Mouse (Mus musculus) left cerebral cortex, postnatal 10 days (tissue): ENCODE measurements around the gene Srrd. TPM values are rescaled to one million over a fixed set of nuclear protein-coding genes. Genes with fewer than 3 reads are reported as not detected.

Experiments
- DNase-seq, 2 experiments: peaks; one replicate each; pipeline ENCODE4 v3.0.0; 2021 to 2022; ENCODE audit warnings: low spot score in 2 of 2, mixed read lengths in 1 of 2; ENCODE audit errors: extremely low spot score in 1 of 2
- intact Hi-C: fragments of 180-260 bp; cut with DNase I; formaldehyde crosslinking; loops from one replicate; pipeline ENCODE4 v1.15.1; 2025
- total RNA-seq, 2 experiments: library from RNA; stranded (reverse); gene quantifications; 2 replicates each; pipeline ENCODE4 v1.2.3; 2021

The Srrd gene
- total RNA-seq, 2 experiments from 2014 or later, result 27.9 to 30.0 TPM

DNA sequence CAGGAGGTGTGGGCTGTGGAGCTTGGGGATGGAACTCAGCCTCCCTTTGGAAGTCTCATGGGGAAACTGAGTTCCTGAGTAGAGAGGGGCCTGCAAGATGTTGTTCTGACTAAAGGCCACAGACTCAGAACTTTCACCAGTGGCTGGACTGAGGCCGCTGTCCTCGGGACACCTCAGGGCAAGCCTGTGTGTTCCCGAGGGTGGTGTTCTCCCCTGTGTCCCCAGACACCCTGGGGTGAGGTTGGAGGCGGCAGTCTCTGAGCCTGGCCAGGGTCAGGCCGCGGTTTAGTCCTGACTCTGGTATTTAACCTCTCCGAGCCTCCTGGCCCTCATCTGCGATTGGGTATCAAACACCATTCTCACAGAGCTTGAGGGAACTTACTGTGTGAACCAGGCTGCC, 47.3 kb downstream of the Srrd start:
- DNase-seq, result no peak

DNA sequence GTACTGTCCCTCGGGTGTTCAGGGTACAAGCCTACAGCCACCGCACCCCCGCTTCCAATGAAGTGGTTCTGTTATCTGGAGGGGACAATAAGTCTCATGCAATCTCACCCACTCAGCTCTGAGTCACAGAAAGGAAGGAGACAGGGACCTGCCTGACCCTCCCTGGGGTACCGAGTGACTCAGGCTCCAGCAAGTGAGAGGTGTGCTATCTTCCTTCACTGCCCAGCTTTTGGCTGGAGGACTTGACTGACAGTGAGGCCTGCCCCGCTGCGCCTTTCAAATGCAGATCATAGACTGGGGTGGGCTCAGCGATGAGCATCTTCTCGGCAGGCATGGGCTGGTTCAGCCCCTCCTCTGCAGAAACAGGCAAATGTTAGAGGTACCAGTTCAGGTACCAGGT, 47.7 kb downstream of the Srrd start:
- intact Hi-C loops, result no loop called here
- DNase-seq, result no peak

More for the DNA sequence above, 47.3 kb downstream of the Srrd start:
- intact Hi-C loops, result no loop called here

DNA sequence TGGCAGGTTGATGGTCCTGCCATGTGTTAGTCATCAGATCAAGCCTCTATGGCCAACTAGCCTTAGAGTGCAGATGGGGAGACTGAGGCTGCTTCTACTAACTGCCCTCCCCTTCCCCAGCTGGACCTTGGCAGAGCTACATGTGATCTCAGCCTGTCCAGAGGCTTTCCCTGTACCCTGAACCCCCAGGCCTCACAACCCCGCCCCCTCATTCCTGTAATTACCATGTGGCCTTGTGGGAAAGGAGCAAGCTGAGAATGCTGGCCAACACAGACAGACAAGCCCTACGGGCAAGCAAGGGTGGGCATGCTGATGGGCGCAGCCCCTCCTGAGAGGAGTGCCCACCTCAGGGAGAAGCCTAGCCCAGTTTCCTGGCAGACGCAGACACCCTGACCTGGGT, 48.1 kb downstream of the Srrd start:
- DNase-seq, result no peak
- intact Hi-C loops, result no loop called here

DNA sequence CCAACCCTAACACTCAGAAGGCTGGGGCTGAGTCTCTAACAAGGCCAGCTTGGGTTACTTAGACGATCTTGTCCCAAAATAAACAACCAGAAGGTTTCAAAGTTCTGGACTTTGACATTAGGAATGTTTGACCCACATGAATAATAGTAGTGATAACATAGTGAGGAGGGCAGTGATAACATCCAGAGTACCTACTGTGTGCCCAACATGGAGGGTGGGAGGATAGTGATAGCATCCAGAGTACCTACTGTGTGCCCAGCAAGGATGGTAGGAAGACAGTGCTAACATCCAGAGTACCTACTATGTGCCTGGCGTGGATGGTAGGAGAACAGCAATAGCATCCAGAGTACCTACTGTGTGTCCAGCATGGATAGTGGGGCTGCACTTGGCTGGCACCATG, 49.0 kb downstream of the Srrd start:
- intact Hi-C loops, result no loop called here
- no peak for DNase-seq

DNA sequence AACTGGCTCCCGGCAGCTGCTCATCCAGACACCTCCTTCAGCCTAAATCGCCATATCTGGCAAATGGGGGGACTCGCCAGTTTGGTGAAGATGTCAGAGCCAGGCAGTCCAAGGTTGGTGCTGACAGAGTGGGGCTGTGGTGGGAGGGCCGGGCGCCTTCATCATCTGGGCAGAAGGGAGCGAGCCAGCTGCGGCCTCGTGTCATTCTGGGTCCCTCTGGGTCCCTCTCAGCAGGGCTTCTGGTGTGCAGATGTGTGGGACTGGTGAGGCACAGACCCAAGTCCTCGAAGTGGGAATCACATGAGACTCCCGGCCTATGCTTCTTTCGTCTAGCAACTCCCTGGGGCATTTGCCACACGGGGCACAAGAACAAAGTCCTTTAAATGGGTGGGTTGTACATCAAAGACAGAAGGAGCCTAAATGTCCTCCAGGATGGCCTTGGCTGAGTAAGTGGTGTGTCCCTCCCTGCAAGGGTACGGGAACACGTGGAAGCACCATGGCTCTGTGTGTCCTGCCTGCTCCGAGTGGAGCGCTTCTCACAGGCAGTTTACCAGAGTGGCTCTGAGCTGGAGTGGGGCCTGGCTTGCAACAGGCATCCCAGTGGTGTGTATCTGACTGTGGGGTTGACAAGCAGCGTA, 50.4 kb downstream of the Srrd start:
- intact Hi-C loops, result no loop called here

DNA sequence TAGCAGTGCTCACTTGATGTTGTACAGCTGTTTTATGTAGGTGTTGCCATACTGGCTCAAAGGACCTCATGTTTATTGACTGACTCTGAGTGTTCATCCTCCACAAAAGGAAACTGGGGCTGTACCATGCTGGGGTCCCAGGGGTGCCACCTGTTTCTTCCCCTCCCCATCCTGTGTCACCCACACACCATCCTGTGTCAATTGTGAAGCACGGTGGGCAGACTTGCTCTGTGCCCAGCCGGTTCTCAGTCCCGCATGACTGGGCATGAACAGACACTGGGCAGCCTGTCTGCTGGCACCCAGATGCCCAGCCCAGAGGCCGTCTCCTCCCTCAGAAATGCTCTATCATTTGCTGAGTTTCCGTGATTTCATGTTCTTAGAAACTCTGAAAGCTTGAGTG, 51.0 kb downstream of the Srrd start:
- DNase-seq, result no peak
- intact Hi-C loops, result no loop called here

More for the DNA sequence above, 50.4 kb downstream of the Srrd start:
- no peak for DNase-seq

DNA sequence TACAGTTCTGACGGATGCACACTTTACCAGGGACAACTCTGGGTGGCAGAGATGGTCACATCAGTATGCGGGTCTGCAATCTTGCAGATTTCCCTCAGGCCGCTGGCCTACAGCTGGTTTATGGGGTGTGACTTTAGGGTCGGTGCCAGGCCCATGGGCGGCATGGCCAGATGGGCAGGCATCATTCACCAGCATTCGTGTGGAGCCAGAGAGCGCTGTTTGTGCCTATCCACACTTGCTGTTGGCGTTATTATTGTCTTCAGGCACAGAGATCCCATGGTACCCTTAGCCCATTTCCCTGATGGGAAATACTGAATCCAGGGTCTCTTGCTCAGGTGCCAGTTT, 52.3 kb downstream of the Srrd start:
- no peak for DNase-seq
- intact Hi-C loops, result no loop called here

DNA sequence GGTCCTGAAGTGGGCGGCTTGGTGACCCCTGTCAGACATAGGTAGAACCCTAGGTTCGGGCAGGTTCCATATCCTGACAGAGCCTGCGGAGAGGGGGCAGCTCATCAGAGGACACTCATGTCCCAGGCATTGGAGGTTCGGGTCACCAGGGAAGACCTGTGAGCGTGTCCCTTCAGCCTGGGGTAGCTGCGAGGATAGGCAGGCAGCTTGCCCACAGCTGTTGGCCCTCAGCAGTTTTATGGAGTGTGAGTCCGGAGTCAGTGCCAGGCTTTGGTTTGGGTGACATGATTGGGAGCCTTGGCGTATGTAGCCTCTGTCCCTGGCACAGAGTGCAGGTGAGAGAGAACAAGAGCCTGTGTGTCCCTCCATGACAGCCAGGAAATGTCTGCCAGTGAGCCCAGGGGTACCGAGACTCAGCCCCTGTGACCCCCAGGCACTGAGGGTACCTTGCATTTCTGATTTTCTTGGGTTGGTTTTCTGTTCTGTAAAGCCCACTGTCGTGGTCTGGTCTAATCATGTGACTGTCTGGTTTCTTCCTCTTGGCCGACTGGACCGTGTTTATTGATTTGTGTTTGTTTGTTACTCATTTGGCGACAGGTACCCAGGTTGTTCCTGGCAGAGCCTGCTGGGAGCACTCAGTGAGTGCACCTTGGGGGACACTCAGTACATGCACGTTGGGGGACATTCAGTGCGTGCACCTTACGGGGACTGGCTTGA, 52.9 kb downstream of the Srrd start:
- no peak for DNase-seq
- intact Hi-C loops, result no loop called here

DNA sequence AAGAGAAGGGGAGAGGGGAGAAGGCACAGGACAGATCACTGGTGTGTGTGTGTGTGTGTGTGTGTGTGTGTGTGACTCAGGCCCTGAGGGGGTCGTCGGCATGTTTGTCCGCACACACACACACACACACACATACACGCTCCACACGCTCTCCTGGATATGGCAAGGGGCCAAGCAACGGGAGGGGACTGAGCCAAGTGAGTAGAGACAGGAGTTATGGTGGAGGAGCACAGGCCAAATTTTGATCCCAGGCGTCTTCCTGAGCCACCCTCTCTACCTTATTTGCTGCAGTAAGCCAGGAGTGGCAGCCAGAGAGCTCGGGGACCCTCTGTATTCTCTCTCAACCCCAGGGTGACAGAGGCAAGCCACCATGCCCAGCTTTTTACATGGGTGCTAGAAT, 53.6 kb downstream of the Srrd start:
- intact Hi-C loops, result no loop called here
- DNase-seq, result peak in 1 of 2 experiments; percentile 67

DNA sequence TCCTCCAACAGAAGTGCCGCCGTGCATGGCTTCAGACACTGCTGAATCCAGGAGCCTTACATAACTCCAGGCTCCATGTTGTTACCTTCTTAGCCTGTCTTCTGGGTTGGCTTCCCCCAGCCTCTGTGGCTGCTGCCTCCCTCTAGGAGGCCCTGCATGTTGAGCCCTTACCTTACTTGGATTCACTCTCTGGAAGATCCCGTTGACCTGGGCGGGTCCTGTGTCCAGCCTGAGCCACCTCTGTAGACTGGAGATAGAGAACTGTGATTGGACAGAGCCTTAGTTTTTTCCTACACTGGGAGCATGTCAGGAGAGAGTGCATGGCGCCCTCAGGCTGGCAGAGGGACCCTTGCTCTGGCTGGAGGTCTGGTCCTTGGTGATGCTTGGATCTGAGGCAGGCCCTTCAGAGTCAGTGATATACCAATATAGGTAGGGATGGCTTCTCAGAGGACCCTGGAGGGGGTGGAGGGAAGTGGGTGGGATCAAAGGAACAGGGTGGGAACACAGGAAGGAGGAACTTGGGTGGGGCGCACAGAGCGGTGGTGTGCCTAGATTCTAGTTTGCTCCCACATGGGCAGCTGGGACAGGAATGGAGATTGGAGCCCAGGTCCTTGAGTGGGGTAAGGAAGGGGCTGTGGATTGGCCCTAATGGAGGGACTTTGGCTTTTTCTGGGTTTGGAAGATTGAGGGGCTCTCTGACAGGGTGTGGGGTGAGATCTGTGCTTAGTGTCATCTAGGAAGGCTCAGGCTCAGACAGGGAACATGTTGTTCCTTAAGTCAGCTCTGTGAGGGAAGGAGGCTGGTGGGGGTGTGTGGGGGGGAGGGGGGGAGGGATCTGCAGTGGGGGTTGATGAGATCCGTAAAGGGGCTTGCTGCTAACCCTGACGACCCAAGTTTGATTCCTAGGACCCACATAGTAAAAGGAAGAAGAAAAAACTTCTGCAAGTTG, 54.4 kb downstream of the Srrd start:
- no peak for DNase-seq
- intact Hi-C loops, result no loop called here

DNA sequence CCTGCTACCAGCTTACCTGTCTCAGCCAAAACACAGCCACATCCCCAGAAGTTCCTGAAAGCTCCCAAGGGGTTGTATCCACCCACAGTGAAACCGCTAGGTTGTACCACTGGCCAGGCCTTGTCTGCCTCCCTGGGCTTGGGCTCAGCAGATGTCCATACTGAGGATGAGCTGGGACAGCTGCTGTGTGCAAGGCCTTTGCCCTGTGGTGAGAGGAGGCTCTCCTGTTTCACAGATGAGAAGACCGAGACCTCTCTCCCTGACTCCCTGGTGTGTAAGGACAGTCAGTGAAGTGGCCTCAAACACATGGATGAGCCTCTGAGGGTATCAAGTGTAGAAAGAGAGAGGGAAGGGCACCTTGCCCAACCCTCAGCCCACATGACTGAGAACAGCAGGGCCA, 55.2 kb downstream of the Srrd start:
- intact Hi-C loops, result no loop called here
- DNase-seq, result no peak

Other genes starting within 250 kb of the Srrd start
- gene Cryba4, start 90.5 kb downstream of the Srrd start, total RNA-seq, result 1 to 10 TPM in 1 of 2 experiments, under 1 TPM in 1; 0.67 to 1.5 TPM
- 10 to 100 TPM in 1 of 2 experiments, 1 to 10 TPM in 1; 10.0 to 12.1 TPM for gene Crybb1, start 87.2 kb downstream of the Srrd start, total RNA-seq
- gene Tpst2, start 66.3 kb downstream of the Srrd start, total RNA-seq, result 10 to 100 TPM; 34.4 to 34.6 TPM
- gene Tfip11, start 16.7 kb downstream of the Srrd start, total RNA-seq, result 10 to 100 TPM; 33.0 to 34.9 TPM
- gene Hps4, start within 50 bp of the Srrd start, total RNA-seq, result 10 to 100 TPM; 18.8 to 29.2 TPM
- gene Gm6583, start 13.0 kb upstream of the Srrd start, total RNA-seq, result under 1 TPM in 1 of 2 experiments, not detected in 1; 0.15 TPM
- 100 to 1,000 TPM; 154 to 161 TPM for gene Asphd2, start 51.8 kb upstream of the Srrd start, total RNA-seq
- gene Gm6588, start 106.4 kb upstream of the Srrd start, total RNA-seq, result not detected
- gene Sez6l, start 234.1 kb upstream of the Srrd start, total RNA-seq, result 100 to 1,000 TPM; 158 to 163 TPM